Mouse (Mus musculus): ENCODE data around the gene Wdr61.

GRCm38 (mm10) chr9:54722156-54722555 is 12.2 kb downstream of the Wdr61 start:
- no peak for TF ChIP-seq CTCF (IDR thresholded peaks at IDR 0.05; ENCODE audit: control insufficient read depth, insufficient read depth, insufficient replicate concordance, low read depth, low read length)
- TF ChIP-seq POLR2A (IDR thresholded peaks at IDR 0.05; ENCODE audit: control insufficient read depth, low read depth, low read length): no peak
